Mouse (Mus musculus): ENCODE data around the gene Skp2. TPM values are rescaled to one million over a fixed set of nuclear protein-coding genes. Genes with fewer than 3 reads are reported as not detected.

Skp2 gene
- polyA plus RNA-seq (2012) = 2.1 and 3.5 TPM in 2 replicates

GRCm38 (mm10) chr15:9155325-9155724 lies at the start of gene Skp2:
Gene Skp2 (minus strand): TSS chr15:9155425.

GRCm38 (mm10) chr15:9140252-9140680 lies 15.0 kb downstream of the Skp2 start, which contains the start of gene Lmbrd2:
Gene Lmbrd2 (plus strand): TSS chr15:9140550.

GRCm38 (mm10) chr15:9070912-9071555 lies 84.2 kb downstream of the Skp2 start, which contains the start of gene Nadk2:
Gene Nadk2 (plus strand): TSS chr15:9071260.

Other genes starting within 250 kb of the Skp2 start
- not detected in 2 replicates for gene Ranbp3l, start 187.5 kb downstream of the Skp2 start, polyA plus RNA-seq (2012)
- 37.4 and 37.7 TPM in 2 replicates for gene Nadk2, start 84.2 kb downstream of the Skp2 start, polyA plus RNA-seq (2012)
- gene Lmbrd2, start 14.9 kb downstream of the Skp2 start, polyA plus RNA-seq (2012) = 0.30 and 0.41 TPM in 2 replicates
- not detected in 2 replicates for gene Ugt3a1, start 121.5 kb upstream of the Skp2 start, polyA plus RNA-seq (2012)
- not detected in 2 replicates for gene Ugt3a2, start 180.1 kb upstream of the Skp2 start, polyA plus RNA-seq (2012)